8 mouse cellular contexts compared by ENCODE assay signal in genomic region chr6:98114327-98115134, GRCm38 (mm10).
A peak's percentile ranks its signal among the peaks of the same experiment; 100 is the strongest.
DNase-seq lines count a peak whose midpoint lies in the region; ATAC-seq lines count a peak whose summit lies in the region.

No protein-coding gene starts in this region.

- no peak overlapping the region for H3K4me2 ChIP-seq in embryonic facial prominence, embryonic 12.5 days (replicated peaks)
- H3K4me2 ChIP-seq in kidney, embryonic 15.5 days: no peak overlapping the region

- no peak overlapping the region for H3K4me3 ChIP-seq in embryonic facial prominence, embryonic 12.5 days
- H3K4me3 ChIP-seq in kidney, embryonic 15.5 days (replicated peaks): no peak overlapping the region

- WGBS in embryonic facial prominence, embryonic 12.5 days: 9% methylated on average over 9 of the region's 9 CpGs
- WGBS in kidney, embryonic 15.5 days: 23% methylated on average over 9 of the region's 9 CpGs

- no peak overlapping the region for H3K9ac ChIP-seq in embryonic facial prominence, embryonic 12.5 days
- no peak overlapping the region for H3K9ac ChIP-seq in kidney, embryonic 15.5 days

- no peaks in the 10 kb centered on the region for H3K9me3 ChIP-seq in embryonic facial prominence, embryonic 12.5 days
- no peaks in the 10 kb centered on the region for H3K9me3 ChIP-seq in kidney, embryonic 15.5 days (replicated peaks)

- ATAC-seq in embryonic facial prominence, embryonic 12.5 days (ENCODE audit: insufficient number of reproducible peaks, insufficient read depth, low FRiP score, low TSS enrichment): 0 out of 2 replicates have a peak, but pooled peaks have one; percentile 39
- ATAC-seq in kidney, embryonic 15.5 days (replicated peaks; ENCODE audit: low FRiP score): no peak
- ATAC-seq in activated CD4-positive, CD25-positive, alpha-beta regulatory T cell, adult 4 months: no peak

- peak overlapping the region; percentile 59 for H3K27ac ChIP-seq in embryonic facial prominence, embryonic 12.5 days
- H3K27ac ChIP-seq in kidney, embryonic 15.5 days: 0 out of 2 replicates have a peak overlapping the region, but pooled peaks have one; percentile 6

- no peaks in the 10 kb centered on the region for H3K36me3 ChIP-seq in embryonic facial prominence, embryonic 12.5 days
- no peaks in the 10 kb centered on the region for H3K36me3 ChIP-seq in kidney, embryonic 15.5 days

- DNase-seq in lung, postnatal 10 days: peak; percentile 16
- DNase-seq in lung, postnatal 36 days: no peak
- peak; percentile 68 for DNase-seq in thymus, postnatal 14 days
- DNase-seq in cerebellum, adult 11-12 months: no peak
- DNase-seq in right cerebral cortex, postnatal 25 days: no peak

- H3K4me1 ChIP-seq in embryonic facial prominence, embryonic 12.5 days: peaks cover 26% of the 10 kb centered on the region
- H3K4me1 ChIP-seq in kidney, embryonic 15.5 days: peaks cover 16% of the 10 kb centered on the region

- no peaks in the 10 kb centered on the region for H3K27me3 ChIP-seq in embryonic facial prominence, embryonic 12.5 days
- no peaks in the 10 kb centered on the region for H3K27me3 ChIP-seq in kidney, embryonic 15.5 days

Comparison
In these comparisons a context has a peak if more than half of its experiments do, and no peak if none do; other contexts are left out.
1. DNase-seq: peak in lung, postnatal 10 days (single experiment) and thymus, postnatal 14 days (single experiment); none in lung, postnatal 36 days (single experiment), cerebellum, adult 11-12 months (single experiment) and right cerebral cortex, postnatal 25 days (single experiment).